24 mouse cellular contexts compared by ENCODE assay signal in genomic region chr14:57896882-57897281, GRCm38 (mm10). TPM values are rescaled to one million over a fixed set of nuclear protein-coding genes. Genes with fewer than 3 reads are reported as not detected.
DNase-seq lines count a peak whose midpoint lies in the region; ATAC-seq and TF ChIP-seq lines count a peak whose summit lies in the region.
"Had no signal": no experiment of that assay in that cellular context is flagged by ENCODE, and none has a peak within 500 bp of the region (broad histone marks: within the 10 kb centered on the region; RNA-seq: fewer than 3 reads in every experiment).

No protein-coding gene starts in this region.

- H3K9me3 ChIP-seq in lung, postnatal 0 days (ENCODE audit: low read length): no peaks in the 10 kb centered on the region
- H3K9me3 ChIP-seq in E14TG2a.4 (ENCODE audit: low read length): 0 out of 2 replicates have a peak, but pooled peaks cover 3% of the 10 kb centered on the region
- H3K9me3 ChIP-seq in stomach, postnatal 0 days (ENCODE audit: control insufficient read depth, low read length): no peaks in the 10 kb centered on the region
- no peaks in the 10 kb centered on the region for H3K9me3 ChIP-seq in kidney, embryonic 15.5 days (replicated peaks)
- H3K9me3 ChIP-seq: embryonic facial prominence, embryonic 13.5 days; forebrain, embryonic 13.5 days; heart, embryonic 15.5 days; hindbrain, embryonic 13.5 days had no signal

- WGBS in lung, postnatal 0 days: 90% methylated on average over 12 of the region's 12 CpGs
- WGBS in stomach, postnatal 0 days: 92% methylated on average over 12 of the region's 12 CpGs
- 96% methylated on average over 12 of the region's 12 CpGs for WGBS in kidney, embryonic 15.5 days

- H3K27ac ChIP-seq in lung, postnatal 0 days (ENCODE audit: low read length): peak overlapping the region; percentile 38; the same call in 1 of the 2 replicates
- no peak overlapping the region for H3K27ac ChIP-seq in stomach, postnatal 0 days (replicated peaks)
- H3K27ac ChIP-seq in kidney, embryonic 15.5 days: no peak overlapping the region
- no peak overlapping the region for H3K27ac ChIP-seq in layer of hippocampus, adult 2 months
- H3K27ac ChIP-seq: embryonic facial prominence, embryonic 13.5 days; forebrain, embryonic 13.5 days; heart, embryonic 15.5 days; hindbrain, embryonic 13.5 days had no signal

- H3K9ac ChIP-seq in lung, postnatal 0 days (replicated peaks; ENCODE audit: low read depth): no peak overlapping the region
- H3K9ac ChIP-seq in stomach, postnatal 0 days (ENCODE audit: low read length): no peak overlapping the region
- no peak overlapping the region for H3K9ac ChIP-seq in kidney, embryonic 15.5 days
- H3K9ac ChIP-seq: embryonic facial prominence, embryonic 13.5 days; forebrain, embryonic 13.5 days; forebrain, postnatal 0 days; heart, embryonic 15.5 days; hindbrain, embryonic 13.5 days had no signal

- no peak for TF ChIP-seq EP300 in lung, postnatal 0 days (IDR thresholded peaks at IDR 0.05)
- no peak for TF ChIP-seq EP300 in stomach, postnatal 0 days (optimal IDR thresholded peaks at IDR 0.05)

- no peaks in the 10 kb centered on the region for H3K4me1 ChIP-seq in lung, postnatal 0 days (ENCODE audit: insufficient read depth, low read depth, low read length)
- peaks cover 71% of the 10 kb centered on the region for H3K4me1 ChIP-seq in E14TG2a.4 (replicated peaks; ENCODE audit: low read depth, low read length)
- H3K4me1 ChIP-seq in stomach, postnatal 0 days (replicated peaks; ENCODE audit: control insufficient read depth, insufficient read depth): no peaks in the 10 kb centered on the region
- no peaks in the 10 kb centered on the region for H3K4me1 ChIP-seq in kidney, embryonic 15.5 days
- H3K4me1 ChIP-seq: embryonic facial prominence, embryonic 13.5 days; hindbrain, embryonic 13.5 days had no signal

- H3K36me3 ChIP-seq in lung, postnatal 0 days (ENCODE audit: insufficient read depth, low read length): no peaks in the 10 kb centered on the region
- H3K36me3 ChIP-seq in E14TG2a.4 (ENCODE audit: insufficient read depth, low read length): no peaks in the 10 kb centered on the region
- H3K36me3 ChIP-seq in stomach, postnatal 0 days (ENCODE audit: control insufficient read depth, insufficient read depth, low read length): no peaks in the 10 kb centered on the region
- no peaks in the 10 kb centered on the region for H3K36me3 ChIP-seq in kidney, embryonic 15.5 days
- H3K36me3 ChIP-seq: embryonic facial prominence, embryonic 13.5 days; heart, embryonic 15.5 days; hindbrain, embryonic 13.5 days had no signal

- H3K4me3 ChIP-seq in lung, postnatal 0 days (ENCODE audit: low read depth, low read length): no peak overlapping the region
- 0 out of 2 replicates have a peak overlapping the region, but pooled peaks have one; percentile 4 for H3K4me3 ChIP-seq in E14TG2a.4 (replicated peaks; ENCODE audit: low read length)
- no peak overlapping the region for H3K4me3 ChIP-seq in stomach, postnatal 0 days (ENCODE audit: low read depth, low read length)
- no peak overlapping the region for H3K4me3 ChIP-seq in kidney, embryonic 15.5 days (replicated peaks)
- no peak overlapping the region for H3K4me3 ChIP-seq in layer of hippocampus, adult 2 months
- H3K4me3 ChIP-seq: embryonic facial prominence, embryonic 13.5 days; forebrain, embryonic 13.5 days; heart, embryonic 15.5 days; hindbrain, embryonic 13.5 days had no signal

- no peak overlapping the region for H3K4me2 ChIP-seq in lung, postnatal 0 days (replicated peaks; ENCODE audit: low read depth, low read length)
- no peak overlapping the region for H3K4me2 ChIP-seq in stomach, postnatal 0 days (replicated peaks; ENCODE audit: low read depth)
- H3K4me2 ChIP-seq in kidney, embryonic 15.5 days: no peak overlapping the region
- H3K4me2 ChIP-seq: embryonic facial prominence, embryonic 13.5 days; forebrain, embryonic 13.5 days; heart, embryonic 11.5 days; heart, embryonic 15.5 days; hindbrain, embryonic 13.5 days had no signal

- DNase-seq in lung, postnatal 0 days (ENCODE audit: low spot score): no peak
- DNase-seq in lung, adult 18-20 months: no peak
- DNase-seq in ZHBTc4 (ENCODE audit: low read depth, low spot score): peak; percentile 44
- peak; percentile 23 for DNase-seq in stomach, postnatal 0 days (ENCODE audit: low spot score)
- no peak for DNase-seq in layer of hippocampus, postnatal 36 days
- DNase-seq in layer of hippocampus, adult 2 months (ENCODE audit: low spot score in 2 of 2): no peak
- DNase-seq: adrenal gland, postnatal 14 days; cerebellum, adult 11-12 months; cerebellum, adult 9-10 months; cerebellum, postnatal 25 days; forebrain, postnatal 0 days; gastrocnemius, postnatal 25 days; heart, adult 18-20 months; heart, postnatal 14 days; kidney, adult 9 months had no signal

- no peaks in the 10 kb centered on the region for H3K27me3 ChIP-seq in lung, postnatal 0 days (replicated peaks; ENCODE audit: insufficient read depth, low read length)
- no peaks in the 10 kb centered on the region for H3K27me3 ChIP-seq in E14TG2a.4 (ENCODE audit: insufficient read depth, low read length)
- no peaks in the 10 kb centered on the region for H3K27me3 ChIP-seq in stomach, postnatal 0 days (ENCODE audit: control insufficient read depth, insufficient read depth, low read length)
- no peaks in the 10 kb centered on the region for H3K27me3 ChIP-seq in kidney, embryonic 15.5 days
- H3K27me3 ChIP-seq: CH12.LX; embryonic facial prominence, embryonic 13.5 days; forebrain, embryonic 13.5 days; heart, embryonic 15.5 days; hindbrain, embryonic 13.5 days had no signal

- TF ChIP-seq CTCF in lung, postnatal 0 days (IDR thresholded peaks at IDR 0.05): no peak
- no peak for TF ChIP-seq CTCF in E14TG2a.4 (conservative IDR thresholded peaks at IDR 0.05; ENCODE audit: low read length)
- TF ChIP-seq CTCF in stomach, postnatal 0 days (IDR thresholded peaks at IDR 0.05; ENCODE audit: low read depth): no peak
- TF ChIP-seq CTCF in layer of hippocampus, adult 2 months (conservative IDR thresholded peaks at IDR 0.05): no peak

- ATAC-seq in lung, postnatal 0 days: no peak
- no peak for ATAC-seq in stomach, postnatal 0 days (ENCODE audit: low FRiP score, low TSS enrichment)
- no peak for ATAC-seq in kidney, embryonic 15.5 days (replicated peaks; ENCODE audit: low FRiP score)
- ATAC-seq: forebrain, embryonic 13.5 days; forebrain, postnatal 0 days; intestine, postnatal 0 days had no signal

RNA-seq across cellular contexts. Expression of gene Zdhhc20, which starts 6.8 kb away (rescaled TPM):
- polyA plus RNA-seq in lung, postnatal 0 days (2015; fragmentation: Nextera tagmentation; extraction: Ambion mirVana): 57.2 and 64.6 TPM in 2 replicates
- polyA plus RNA-seq in stomach, postnatal 0 days (2015; fragmentation: Nextera tagmentation; extraction: Ambion mirVana): 46.0 and 48.6 TPM in 2 replicates
- total RNA-seq in layer of hippocampus, postnatal 36 days (2021): 10 to 100 TPM; 41.5 to 41.6 TPM
- 70.8 and 77.5 TPM in 2 replicates for polyA plus RNA-seq in kidney, embryonic 15.5 days (2015; fragmentation: Nextera tagmentation; extraction: Ambion mirVana)
- total RNA-seq in layer of hippocampus, adult 2 months (2021): 10 to 100 TPM; 40.0 to 41.7 TPM

Comparison
In these comparisons a context has a peak if more than half of its experiments do, and no peak if none do; other contexts are left out.
1. DNase-seq: peak in ZHBTc4 (single experiment) and stomach, postnatal 0 days (single experiment); none in lung, postnatal 0 days (single experiment), lung, adult 18-20 months (0 of 2), layer of hippocampus, postnatal 36 days (0 of 2) and layer of hippocampus, adult 2 months (0 of 2).